Mouse (Mus musculus) mouse trophoblast stem cell (cell line): Measurements from ENCODE around the gene Gm11111.
"Not testable (repeated sequence)": the region's sequence is repeated elsewhere in the genome, so short reads cannot be mapped to it uniquely, and the experiment has no call there.

Experiments used
- in situ Hi-C, 2 experiments: fragments of 300-500 bp; cut with MseI, MboI; formaldehyde crosslinking; loops; 2 replicates in 1 of 2; 3 replicates in 1 of 2; pipeline ENCODE4 v1.15.1; 2025

Gene Gm11111

GRCm38 (mm10) chr5:98552395-98552794 lies at the start of gene Gm11111:
Gene Gm11111, plus strand, starts transcription at chr5:98552695.
- in situ Hi-C loops: no loop called here

GRCm38 (mm10) chr5:98516214-98516613 lies 36.3 kb upstream of the Gm11111 start:
- in situ Hi-C loops: no loop called here

- in situ Hi-C loops: no loop called here
Measured at GRCm38 (mm10) chr5:98520118-98520517, 32.4 kb upstream of the Gm11111 start.

GRCm38 (mm10) chr5:98522270-98522977 lies 30.1 kb upstream of the Gm11111 start:
- in situ Hi-C loops: no loop called here

- in situ Hi-C loops: no loop called here
Measured at GRCm38 (mm10) chr5:98523050-98523449, 29.4 kb upstream of the Gm11111 start.

GRCm38 (mm10) chr5:98523783-98524182 lies 28.7 kb upstream of the Gm11111 start:
- in situ Hi-C loops: no loop called here

- in situ Hi-C loops: no loop called here
Measured at GRCm38 (mm10) chr5:98541333-98541732, 11.2 kb upstream of the Gm11111 start.

GRCm38 (mm10) chr5:98550285-98550684 lies 2.2 kb upstream of the Gm11111 start:
- in situ Hi-C loops: no loop called here

GRCm38 (mm10) chr5:98550873-98551272 lies 1.6 kb upstream of the Gm11111 start:
- in situ Hi-C loops: no loop called here

GRCm38 (mm10) chr5:98552811-98553601 lies 511 bp downstream of the Gm11111 start:
- in situ Hi-C loops: no loop called here

GRCm38 (mm10) chr5:98561301-98561700 lies 8.8 kb downstream of the Gm11111 start:
- in situ Hi-C loops: no loop called here

GRCm38 (mm10) chr5:98562806-98563205 lies 10.3 kb downstream of the Gm11111 start:
- in situ Hi-C loops: no loop called here

- in situ Hi-C loops: no loop called here
Measured at GRCm38 (mm10) chr5:98563801-98564200, 11.3 kb downstream of the Gm11111 start.

GRCm38 (mm10) chr5:98566461-98567193 lies 14.1 kb downstream of the Gm11111 start:
- in situ Hi-C loops: no loop called here

- in situ Hi-C loops: no loop called here
Measured at GRCm38 (mm10) chr5:98568481-98568880, 16.0 kb downstream of the Gm11111 start.

GRCm38 (mm10) chr5:98569029-98569513 lies 16.6 kb downstream of the Gm11111 start:
- in situ Hi-C loops: no loop called here

- in situ Hi-C loops: no loop called here
Measured at GRCm38 (mm10) chr5:98572392-98572791, 19.9 kb downstream of the Gm11111 start.

GRCm38 (mm10) chr5:98574711-98575470 lies 22.4 kb downstream of the Gm11111 start:
- in situ Hi-C loops: no loop called here

- in situ Hi-C loops: no loop called here
Measured at GRCm38 (mm10) chr5:98575471-98575834, 23.0 kb downstream of the Gm11111 start.

GRCm38 (mm10) chr5:98576538-98576937 lies 24.0 kb downstream of the Gm11111 start:
- in situ Hi-C loops: not testable (repeated sequence)

GRCm38 (mm10) chr5:98578398-98578797 lies 25.9 kb downstream of the Gm11111 start:
- in situ Hi-C loops: no loop called here
